Mouse (Mus musculus): ENCODE results near the gene Ugt1a10. TPM values are rescaled to one million over a fixed set of nuclear protein-coding genes. Genes with fewer than 3 reads are reported as not detected.

The Ugt1a10 gene
- polyA plus RNA-seq, 1 experiment from 2014 or later = not detected

DNA sequence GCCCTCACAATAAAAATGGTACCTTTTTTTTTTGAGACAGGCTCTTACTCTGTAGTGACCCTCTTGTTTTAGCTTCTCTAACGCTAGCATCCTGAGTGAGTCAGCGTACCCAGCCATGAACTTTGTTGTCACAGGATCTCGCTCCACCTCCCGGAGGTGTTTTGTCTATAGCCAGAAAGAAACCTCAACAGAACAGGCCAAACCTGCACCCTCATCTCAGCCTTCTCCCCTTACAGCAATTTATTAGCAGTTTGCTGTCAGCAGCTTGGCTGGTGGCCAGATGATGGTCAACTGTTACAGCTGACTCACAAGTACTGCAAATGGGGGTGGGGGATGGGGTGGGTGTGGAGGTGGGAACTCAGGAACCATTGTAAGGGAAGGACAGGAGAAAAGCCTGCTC is 207.1 kb downstream of the Ugt1a10 start:
- 58% methylated on average over 4 of the region's 4 CpGs for WGBS
- ATAC-seq (ENCODE audit: insufficient number of reproducible peaks, insufficient read depth, low FRiP score, low read depth) = peak; percentile 10

DNA sequence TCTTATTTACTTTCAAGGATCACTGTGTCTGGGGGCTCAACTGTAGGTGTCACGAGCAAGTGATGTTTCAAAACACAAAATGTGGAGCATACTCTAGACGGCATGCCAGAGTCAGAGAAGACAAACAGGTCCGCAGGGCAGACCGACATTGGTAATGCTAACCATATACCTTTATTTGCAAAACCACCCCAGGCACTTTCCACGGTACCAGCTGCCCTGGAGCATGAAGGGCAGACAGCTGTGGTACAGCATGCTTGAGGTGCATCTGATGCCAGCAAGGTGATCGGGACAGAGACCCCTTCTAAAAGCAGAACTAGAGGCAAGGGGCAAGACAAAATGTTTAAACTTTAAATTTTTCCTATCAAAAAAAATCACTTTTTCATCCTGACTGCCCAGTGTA is 207.8 kb downstream of the Ugt1a10 start:
- no peak for ATAC-seq (ENCODE audit: insufficient number of reproducible peaks, insufficient read depth, low FRiP score, low read depth)
- 70% methylated on average over 6 of the region's 6 CpGs for WGBS
- no peaks in the 10 kb centered on the region; the same call in 1 of the 2 replicates for H3K9me3 ChIP-seq (ENCODE audit: control insufficient read depth, low read depth, low read length)
- no peaks in the 10 kb centered on the region for H3K27me3 ChIP-seq (ENCODE audit: control insufficient read depth, insufficient read depth, low read length)
- peaks cover 82% of the 10 kb centered on the region for H3K36me3 ChIP-seq (ENCODE audit: control insufficient read depth, insufficient read depth, low read length)
- H3K4me3 ChIP-seq (ENCODE audit: low read depth, low read length) = no peak overlapping the region
- no peak overlapping the region for H3K9ac ChIP-seq (replicated peaks; ENCODE audit: low read depth, low read length)
- peak overlapping the region; percentile 0; the same call in 1 of the 2 replicates for H3K27ac ChIP-seq (ENCODE audit: low read length)
- peaks cover 4% of the 10 kb centered on the region; the same call in 1 of the 2 replicates for H3K4me1 ChIP-seq (ENCODE audit: control insufficient read depth, insufficient read depth, low read length)
- no peak overlapping the region for H3K4me2 ChIP-seq (replicated peaks; ENCODE audit: low read depth, low read length)

More for the DNA sequence above, 207.1 kb downstream of the Ugt1a10 start:
- Histone ChIP-seq H3K9ac (replicated peaks; ENCODE audit: low read depth, low read length) (no peak overlapping the region), H3K4me1 (ENCODE audit: control insufficient read depth, insufficient read depth, low read length) (peaks cover 4% of the 10 kb centered on the region; the same call in 1 of the 2 replicates), H3K27me3 (ENCODE audit: control insufficient read depth, insufficient read depth, low read length) (no peaks in the 10 kb centered on the region), H3K27ac (ENCODE audit: low read length) (peak overlapping the region; percentile 0; the same call in 1 of the 2 replicates), H3K36me3 (ENCODE audit: control insufficient read depth, insufficient read depth, low read length) (peaks cover 74% of the 10 kb centered on the region), H3K4me2 (replicated peaks; ENCODE audit: low read depth, low read length) (no peak overlapping the region), H3K4me3 (ENCODE audit: low read depth, low read length) (no peak overlapping the region), H3K9me3 (ENCODE audit: control insufficient read depth, low read depth, low read length) (no peaks in the 10 kb centered on the region; the same call in 1 of the 2 replicates)

- H3K9ac ChIP-seq (replicated peaks; ENCODE audit: low read depth, low read length) = no peak overlapping the region
- H3K4me3 ChIP-seq (ENCODE audit: low read depth, low read length) = no peak overlapping the region
- H3K4me2 ChIP-seq (replicated peaks; ENCODE audit: low read depth, low read length) = no peak overlapping the region
- H3K36me3 ChIP-seq (ENCODE audit: control insufficient read depth, insufficient read depth, low read length) = peaks cover 90% of the 10 kb centered on the region
- no peaks in the 10 kb centered on the region for H3K27me3 ChIP-seq (ENCODE audit: control insufficient read depth, insufficient read depth, low read length)
- 92% methylated on average over 5 of the region's 5 CpGs for WGBS
- ATAC-seq (ENCODE audit: insufficient number of reproducible peaks, insufficient read depth, low FRiP score, low read depth) = no peak
- H3K9me3 ChIP-seq (ENCODE audit: control insufficient read depth, low read depth, low read length) = no peaks in the 10 kb centered on the region; the same call in 1 of the 2 replicates
- H3K4me1 ChIP-seq (ENCODE audit: control insufficient read depth, insufficient read depth, low read length) = peaks cover 4% of the 10 kb centered on the region; the same call in 1 of the 2 replicates
- no peak overlapping the region for H3K27ac ChIP-seq (ENCODE audit: low read length)
Observed at GRCm38 (mm10) chr1:88263778-88264177, 208.6 kb downstream of the Ugt1a10 start.

GRCm38 (mm10) chr1:88264237-88264868 is 209.2 kb downstream of the Ugt1a10 start:
- Histone ChIP-seq H3K36me3 (ENCODE audit: control insufficient read depth, insufficient read depth, low read length) (peaks cover 95% of the 10 kb centered on the region), H3K27ac (ENCODE audit: low read length) (no peak overlapping the region), H3K4me2 (replicated peaks; ENCODE audit: low read depth, low read length) (no peak overlapping the region), H3K4me3 (ENCODE audit: low read depth, low read length) (no peak overlapping the region), H3K27me3 (ENCODE audit: control insufficient read depth, insufficient read depth, low read length) (no peaks in the 10 kb centered on the region), H3K4me1 (ENCODE audit: control insufficient read depth, insufficient read depth, low read length) (peaks cover 4% of the 10 kb centered on the region; the same call in 1 of the 2 replicates), H3K9me3 (ENCODE audit: control insufficient read depth, low read depth, low read length) (no peaks in the 10 kb centered on the region; the same call in 1 of the 2 replicates), H3K9ac (replicated peaks; ENCODE audit: low read depth, low read length) (no peak overlapping the region)
- WGBS = 87% methylated on average over 7 of the region's 7 CpGs
- ATAC-seq (ENCODE audit: insufficient number of reproducible peaks, insufficient read depth, low FRiP score, low read depth) = no peak

GRCm38 (mm10) chr1:88264869-88265240 is 209.7 kb downstream of the Ugt1a10 start:
- H3K27ac ChIP-seq (ENCODE audit: low read length) = no peak overlapping the region
- H3K4me2 ChIP-seq (replicated peaks; ENCODE audit: low read depth, low read length) = no peak overlapping the region
- H3K4me3 ChIP-seq (ENCODE audit: low read depth, low read length) = no peak overlapping the region
- no peaks in the 10 kb centered on the region for H3K27me3 ChIP-seq (ENCODE audit: control insufficient read depth, insufficient read depth, low read length)
- no peak for ATAC-seq (ENCODE audit: insufficient number of reproducible peaks, insufficient read depth, low FRiP score, low read depth)
- peaks cover 4% of the 10 kb centered on the region; the same call in 1 of the 2 replicates for H3K4me1 ChIP-seq (ENCODE audit: control insufficient read depth, insufficient read depth, low read length)
- peaks cover 99% of the 10 kb centered on the region for H3K36me3 ChIP-seq (ENCODE audit: control insufficient read depth, insufficient read depth, low read length)
- H3K9ac ChIP-seq (replicated peaks; ENCODE audit: low read depth, low read length) = no peak overlapping the region
- 75% methylated on average over 4 of the region's 4 CpGs for WGBS
- H3K9me3 ChIP-seq (ENCODE audit: control insufficient read depth, low read depth, low read length) = no peaks in the 10 kb centered on the region; the same call in 1 of the 2 replicates

DNA sequence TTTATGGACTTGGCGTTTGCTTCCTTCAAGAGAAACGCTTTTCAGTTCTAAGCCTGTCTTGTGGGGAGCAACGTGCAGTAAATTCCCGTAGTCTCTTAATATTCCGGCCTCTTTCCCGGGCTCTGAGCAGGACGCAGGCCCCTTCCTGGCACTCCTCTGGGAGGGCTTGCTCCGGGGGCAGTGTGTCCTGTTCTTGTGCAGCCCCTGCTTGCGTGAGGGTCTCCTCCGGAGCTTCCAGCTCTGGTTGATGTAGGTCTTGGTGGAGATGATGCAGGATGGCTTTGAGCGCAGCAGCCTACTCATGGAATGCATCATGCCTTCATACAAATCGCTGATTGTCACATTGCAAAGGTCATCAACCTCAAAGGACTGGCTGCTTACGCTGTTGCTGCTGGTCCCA is 210.9 kb downstream of the Ugt1a10 start:
- no peak overlapping the region for H3K27ac ChIP-seq (ENCODE audit: low read length)
- no peak overlapping the region for H3K9ac ChIP-seq (replicated peaks; ENCODE audit: low read depth, low read length)
- no peaks in the 10 kb centered on the region for H3K27me3 ChIP-seq (ENCODE audit: control insufficient read depth, insufficient read depth, low read length)
- 90% methylated on average over 13 of the region's 13 CpGs for WGBS
- H3K9me3 ChIP-seq (ENCODE audit: control insufficient read depth, low read depth, low read length) = no peaks in the 10 kb centered on the region; the same call in 1 of the 2 replicates
- no peak overlapping the region for H3K4me3 ChIP-seq (ENCODE audit: low read depth, low read length)
- H3K4me2 ChIP-seq (replicated peaks; ENCODE audit: low read depth, low read length) = no peak overlapping the region
- H3K36me3 ChIP-seq (ENCODE audit: control insufficient read depth, insufficient read depth, low read length) = peaks cover 90% of the 10 kb centered on the region
- ATAC-seq (ENCODE audit: insufficient number of reproducible peaks, insufficient read depth, low FRiP score, low read depth) = no peak
- H3K4me1 ChIP-seq (ENCODE audit: control insufficient read depth, insufficient read depth, low read length) = peaks cover 4% of the 10 kb centered on the region; the same call in 1 of the 2 replicates

DNA sequence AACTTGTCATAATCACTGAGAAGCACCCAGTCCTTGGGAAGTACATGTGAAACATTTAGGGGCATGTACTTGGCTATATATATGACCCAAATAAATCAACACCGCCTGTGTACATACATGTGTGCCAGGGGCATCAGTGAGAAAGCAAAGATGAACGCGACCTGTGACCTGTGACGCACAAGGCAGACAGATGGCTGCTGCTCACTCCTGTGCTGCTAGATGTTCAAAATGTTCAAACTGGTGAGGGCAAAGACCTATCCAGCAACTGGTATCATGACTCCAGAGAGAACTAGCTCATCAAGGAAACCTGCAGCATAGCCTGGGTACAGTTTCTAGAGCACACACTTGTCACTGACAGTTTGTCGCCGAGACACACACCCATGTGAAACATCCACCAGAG is 212.3 kb downstream of the Ugt1a10 start:
- H3K9ac ChIP-seq (replicated peaks; ENCODE audit: low read depth, low read length) = no peak overlapping the region
- peaks cover 88% of the 10 kb centered on the region for H3K36me3 ChIP-seq (ENCODE audit: control insufficient read depth, insufficient read depth, low read length)
- no peaks in the 10 kb centered on the region for H3K27me3 ChIP-seq (ENCODE audit: control insufficient read depth, insufficient read depth, low read length)
- H3K4me1 ChIP-seq (ENCODE audit: control insufficient read depth, insufficient read depth, low read length) = peaks cover under 1% of the 10 kb centered on the region; the same call in 1 of the 2 replicates
- no peak overlapping the region for H3K4me2 ChIP-seq (replicated peaks; ENCODE audit: low read depth, low read length)
- H3K27ac ChIP-seq (ENCODE audit: low read length) = no peak overlapping the region
- no peak for ATAC-seq (ENCODE audit: insufficient number of reproducible peaks, insufficient read depth, low FRiP score, low read depth)
- no peak overlapping the region for H3K4me3 ChIP-seq (ENCODE audit: low read depth, low read length)
- H3K9me3 ChIP-seq (ENCODE audit: control insufficient read depth, low read depth, low read length) = no peaks in the 10 kb centered on the region; the same call in 1 of the 2 replicates
- WGBS = 92% methylated on average over 6 of the region's 6 CpGs

DNA sequence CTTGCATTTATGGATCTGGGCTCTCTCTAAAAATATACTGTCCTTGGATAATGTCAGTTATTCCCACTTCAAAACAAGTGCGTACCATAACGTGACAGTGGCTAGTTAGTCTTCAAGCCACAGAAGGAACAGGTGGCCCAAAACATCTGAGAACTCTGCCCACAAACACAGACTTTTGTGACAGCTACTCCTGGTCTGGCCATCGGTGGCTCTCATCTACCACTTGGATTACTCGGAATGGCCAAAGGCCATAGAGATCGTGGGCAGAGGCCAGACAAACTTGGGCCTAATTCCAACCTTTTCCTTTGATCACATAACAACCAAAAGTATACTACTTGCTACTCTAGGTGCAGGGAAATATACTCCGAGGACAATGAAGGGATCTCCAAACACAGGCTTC is 212.9 kb downstream of the Ugt1a10 start:
- 88% methylated on average over 6 of the region's 6 CpGs for WGBS
- no peaks in the 10 kb centered on the region; the same call in 1 of the 2 replicates for H3K9me3 ChIP-seq (ENCODE audit: control insufficient read depth, low read depth, low read length)
- no peak for ATAC-seq (ENCODE audit: insufficient number of reproducible peaks, insufficient read depth, low FRiP score, low read depth)

More for the DNA sequence above, 212.9 kb downstream of the Ugt1a10 start:
- Histone ChIP-seq H3K36me3 (ENCODE audit: control insufficient read depth, insufficient read depth, low read length) (peaks cover 88% of the 10 kb centered on the region), H3K27me3 (ENCODE audit: control insufficient read depth, insufficient read depth, low read length) (no peaks in the 10 kb centered on the region), H3K9ac (replicated peaks; ENCODE audit: low read depth, low read length) (no peak overlapping the region), H3K4me2 (replicated peaks; ENCODE audit: low read depth, low read length) (no peak overlapping the region), H3K4me1 (ENCODE audit: control insufficient read depth, insufficient read depth, low read length) (no peaks in the 10 kb centered on the region), H3K4me3 (ENCODE audit: low read depth, low read length) (no peak overlapping the region), H3K27ac (ENCODE audit: low read length) (no peak overlapping the region)

Data from stomach, embryonic 14.5 days (tissue).